In genomic region chr8:125462901-125463300, GRCm38 (mm10) we compare ENCODE assay signal across 15 mouse cellular contexts.
"Had no signal": no experiment of that assay in that cellular context is flagged by ENCODE, and none has a peak within 500 bp of the region (broad histone marks: within the 10 kb centered on the region; RNA-seq: fewer than 3 reads in every experiment).

No protein-coding gene starts in this region.

- ATAC-seq: liver, embryonic 12.5 days; midbrain, embryonic 16.5 days had no signal

- H3K36me3 ChIP-seq: liver, embryonic 12.5 days had no signal

- H3K9me3 ChIP-seq: limb, embryonic 15.5 days; liver, embryonic 12.5 days; megakaryocyte, embryonic 14.5 days had no signal

- H3K27me3 ChIP-seq: limb, embryonic 15.5 days; liver, embryonic 12.5 days had no signal

- H3K4me3 ChIP-seq: limb, embryonic 15.5 days; liver, embryonic 12.5 days had no signal

- DNase-seq: kidney, postnatal 36 days; layer of hippocampus, adult 9-11 months; layer of hippocampus, postnatal 36 days; lung, embryonic 14.5 days; lung, postnatal 10 days; lung, postnatal 4 days; right cerebral cortex, postnatal 4 days; spleen, adult 18-20 months; thymus, adult 18-20 months; thymus, postnatal 14 days had no signal

- H3K27ac ChIP-seq: limb, embryonic 15.5 days; liver, embryonic 12.5 days had no signal

- H3K9ac ChIP-seq: limb, embryonic 15.5 days; liver, embryonic 12.5 days; lung, embryonic 14.5 days had no signal

- H3K4me2 ChIP-seq: limb, embryonic 15.5 days; liver, embryonic 12.5 days; lung, embryonic 14.5 days; midbrain, embryonic 11.5 days had no signal
